Mouse (Mus musculus) c-Kit-negative CD71-positive TER-119-positive erythroid progenitor cells, embryonic 14.5 days (primary cell): ENCODE data around the gene Olfr593.
"Not testable (repeated sequence)": the region's sequence is repeated elsewhere in the genome, so short reads cannot be mapped to it uniquely, and the experiment has no call there.

Source experiments
- DNase-seq: peaks from one replicate; pipeline ENCODE4 v3.0.0-alpha.2; 2013; ENCODE audit warnings: low read depth, low spot score

Gene Olfr593

DNA sequence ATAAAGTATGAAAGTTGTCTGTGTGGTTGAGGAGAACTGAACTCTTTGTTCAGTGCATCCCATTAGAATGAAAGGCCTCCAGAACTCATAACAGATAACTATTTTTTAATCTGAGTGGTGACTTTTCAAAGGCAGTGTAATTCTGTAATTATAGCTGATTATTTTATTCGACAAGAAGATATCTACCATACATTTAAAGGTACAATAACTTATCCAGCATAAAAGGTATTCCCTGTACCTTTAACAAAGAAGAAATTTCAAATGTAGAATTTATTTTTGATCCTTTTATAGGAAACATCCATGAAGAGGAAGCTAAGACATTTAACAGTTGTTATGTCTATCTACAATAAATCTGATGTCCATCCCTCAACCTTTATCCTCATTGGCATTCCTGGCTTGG, at the start of gene Olfr593:
Olfr593 (plus strand) TSS at position 301 of the 400 bp plus-strand sequence.
- DNase-seq, result no peak

DNA sequence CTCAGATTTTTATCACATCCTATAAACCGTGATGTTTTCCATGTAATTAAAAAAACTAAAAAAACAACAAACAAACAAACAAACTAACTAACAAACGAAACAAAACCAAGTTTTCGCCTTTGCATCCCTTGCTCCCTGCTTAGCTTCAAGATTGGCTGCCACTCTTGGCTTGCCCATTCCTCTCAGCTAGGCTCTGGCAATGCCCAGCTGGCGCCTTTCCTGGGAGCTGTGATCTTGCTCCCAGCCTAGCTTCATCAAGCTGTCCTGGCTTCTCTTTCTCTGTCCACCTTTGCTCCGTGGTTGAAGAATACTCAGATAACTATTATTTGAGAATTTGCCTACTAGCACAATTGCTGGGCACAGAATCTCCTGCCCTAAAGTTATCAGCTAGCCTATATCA, 42.0 kb upstream of the Olfr593 start:
- no peak for DNase-seq

DNA sequence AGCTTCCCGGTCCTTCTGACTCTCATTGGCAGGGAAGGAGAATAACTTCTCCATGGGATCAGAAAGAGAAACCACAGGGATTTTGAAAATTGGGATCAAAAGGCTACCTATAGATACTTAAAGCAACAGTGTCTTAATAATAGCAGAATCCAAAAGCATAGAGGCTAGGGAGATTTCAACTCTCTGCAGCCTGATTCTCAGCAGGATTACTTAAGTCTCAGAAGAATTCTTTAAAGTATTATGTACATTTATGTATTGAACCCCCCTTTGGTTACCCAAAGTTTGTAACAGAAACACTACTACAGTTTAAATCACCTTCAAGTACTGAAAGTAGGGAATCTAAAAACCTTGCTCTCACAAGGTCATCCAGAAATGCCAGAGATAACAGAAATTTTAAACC, 33.4 kb upstream of the Olfr593 start, which contains the start of gene Olfr591:
Olfr591 (minus strand) TSS at position 101 of the 400 bp plus-strand sequence.
- no peak for DNase-seq

DNA sequence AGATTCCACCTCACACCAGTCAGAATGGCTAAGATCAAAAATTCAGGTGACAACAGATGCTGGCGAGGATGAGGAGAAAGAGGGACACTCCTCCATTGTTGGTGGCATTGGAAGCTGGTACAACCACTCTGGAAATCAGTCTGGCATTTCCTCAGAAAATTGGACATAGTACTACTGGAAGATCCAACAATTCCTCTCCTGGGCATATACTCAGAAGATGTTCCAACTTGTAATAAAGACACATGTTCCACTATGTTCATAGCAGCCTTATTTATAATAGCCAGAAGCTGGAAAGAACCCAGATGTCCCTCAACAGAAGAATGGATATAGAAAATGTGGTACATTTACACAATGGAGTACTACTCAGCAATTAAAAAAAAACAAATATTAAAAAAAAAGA, 27.2 kb upstream of the Olfr593 start, which contains the start of gene Olfr592:
Olfr592 (plus strand) TSS at position 301 of the 400 bp plus-strand sequence.
- not testable (repeated sequence) for DNase-seq

DNA sequence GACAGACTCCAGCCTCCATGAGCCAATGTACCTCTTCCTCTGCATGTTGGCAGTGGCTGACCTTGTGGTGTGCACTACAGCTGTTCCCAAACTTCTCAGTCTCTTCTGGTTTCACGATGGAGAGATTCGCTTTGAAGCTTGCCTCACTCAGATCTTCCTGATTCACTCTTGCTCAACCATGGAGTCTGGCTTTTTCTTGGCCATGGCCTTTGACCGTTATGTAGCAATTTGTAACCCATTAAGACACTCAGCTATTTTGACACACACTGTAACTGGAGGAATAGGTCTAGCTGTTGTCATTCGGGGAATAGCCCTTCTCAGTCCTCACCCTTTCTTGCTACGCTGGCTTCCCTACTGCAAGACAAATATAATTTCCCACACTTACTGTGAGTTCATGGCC, 388 bp downstream of the Olfr593 start:
- not testable (repeated sequence) for DNase-seq

DNA sequence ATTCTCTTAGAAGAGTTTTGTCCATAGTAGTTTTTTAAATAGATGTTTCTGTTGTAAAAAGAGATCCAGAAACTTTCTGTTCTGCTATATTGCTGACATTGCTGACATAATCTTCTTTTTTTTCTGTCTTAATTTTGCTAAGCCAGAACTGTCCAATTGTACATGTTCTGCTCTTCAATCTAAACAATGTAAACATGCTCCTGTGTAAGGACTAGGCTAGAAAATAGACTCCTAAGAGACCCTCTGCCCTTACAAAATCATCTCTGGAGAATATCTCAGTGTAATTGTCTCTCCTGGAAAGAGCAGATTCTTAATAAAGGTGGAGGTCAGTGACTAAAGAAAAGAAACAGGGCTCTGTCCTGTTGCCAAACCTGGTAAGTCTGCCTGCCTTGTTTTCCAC, 5.0 kb downstream of the Olfr593 start, which contains the start of gene Olfr594:
Olfr594 (plus strand) TSS at position 301 of the 400 bp plus-strand sequence.
- no peak for DNase-seq

DNA sequence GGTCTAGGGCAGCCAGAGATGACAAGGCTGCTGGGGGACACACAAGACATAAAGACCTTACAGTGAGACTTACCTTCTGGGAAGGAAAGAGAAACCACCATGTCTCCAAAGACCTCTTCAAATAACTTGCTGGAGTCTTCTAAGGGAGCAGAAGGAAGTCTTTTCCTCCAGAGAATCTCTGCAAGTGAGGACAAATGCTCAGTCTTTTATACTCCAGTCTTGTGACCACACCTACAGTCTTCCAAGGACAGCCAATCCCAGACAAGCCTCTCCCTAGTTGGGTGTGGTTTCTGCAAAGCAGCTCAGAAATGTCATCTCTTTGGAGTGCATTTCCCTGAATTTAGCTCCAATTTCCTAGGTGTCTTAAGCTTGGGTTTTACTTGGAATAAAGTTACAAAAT, 40.7 kb downstream of the Olfr593 start, which contains the start of gene Usp17ld:
Usp17ld (minus strand) TSS at position 101 of the 400 bp plus-strand sequence.
- DNase-seq, result not testable (repeated sequence)
